Mouse (Mus musculus) hindbrain, embryonic 10.5 days (tissue): ENCODE data around the gene Gm11437. TPM values are rescaled to one million over a fixed set of nuclear protein-coding genes. Genes with fewer than 3 reads are reported as not detected.

Experiments used
- polyA plus RNA-seq: library from polyadenylated mRNA; unstranded; fragments of >200 nt; fragmentation: Nextera tagmentation; extraction: Ambion mirVana; gene quantifications from 2 replicates; pipeline ENCODE4 v1.2.1, GENCODE M21; 2016

The Gm11437 gene
- polyA plus RNA-seq, 1 experiment from 2014 or later, result 0.12 TPM

Other genes with a start within 250 kb of the Gm11437 start
- gene Ddx52, start 225.4 kb downstream of the Gm11437 start, polyA plus RNA-seq, result 32.3 and 40.2 TPM in 2 replicates
- 11.3 and 15.9 TPM in 2 replicates for gene Synrg, start 203.0 kb downstream of the Gm11437 start, polyA plus RNA-seq
- gene Dusp14, start 98.2 kb downstream of the Gm11437 start, polyA plus RNA-seq, result 11.0 and 13.3 TPM in 2 replicates
- gene Tada2a, start 37.9 kb downstream of the Gm11437 start, polyA plus RNA-seq, result 30.5 and 36.1 TPM in 2 replicates
- gene Acaca, start 37.8 kb downstream of the Gm11437 start, polyA plus RNA-seq, result 21.7 and 22.6 TPM in 2 replicates